Mouse (Mus musculus): ENCODE results near the gene Map3k12. TPM values are rescaled to one million over a fixed set of nuclear protein-coding genes. Genes with fewer than 3 reads are reported as not detected.

Gene Map3k12
- polyA plus RNA-seq, 1 experiment from 2014 or later = 27.9 TPM

- H3K4me2 ChIP-seq (replicated peaks) = no peak overlapping the region
- no peaks in the 10 kb centered on the region for H3K9me3 ChIP-seq
- H3K36me3 ChIP-seq = peaks cover 4% of the 10 kb centered on the region; the same call in 1 of the 2 replicates
- H3K27ac ChIP-seq = no peak overlapping the region
- ATAC-seq (ENCODE audit: insufficient number of reproducible peaks, insufficient read depth, low FRiP score, low TSS enrichment) = no peak
- no peak overlapping the region for H3K9ac ChIP-seq
- no peaks in the 10 kb centered on the region for H3K27me3 ChIP-seq
- H3K4me3 ChIP-seq = no peak overlapping the region
- WGBS = 95% methylated on average over 9 of the region's 9 CpGs
- H3K4me1 ChIP-seq = peaks cover 12% of the 10 kb centered on the region; the same call in 1 of the 2 replicates
These were observed 48.0 kb downstream of the Map3k12 start for GRCm38 (mm10) chr15:102468675-102469370.

DNA sequence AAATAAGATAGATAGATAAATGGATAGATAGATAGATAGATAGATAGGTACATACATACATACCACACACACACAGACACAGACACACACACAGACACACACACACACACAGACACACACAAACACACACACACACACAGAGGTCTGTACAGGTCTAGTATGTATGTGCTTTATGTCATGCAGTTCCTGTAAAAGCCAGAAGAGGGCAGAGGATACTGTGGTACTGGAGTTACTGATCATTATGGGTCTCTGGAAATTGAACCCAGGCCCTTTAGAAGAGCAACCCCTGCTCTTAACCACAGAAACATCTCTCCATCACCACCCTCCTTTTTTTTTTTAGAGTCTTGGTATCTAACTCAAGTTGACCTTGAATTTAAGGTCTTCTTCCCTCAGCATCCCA, 53.2 kb downstream of the Map3k12 start:
- Histone ChIP-seq H3K27me3 (no peaks in the 10 kb centered on the region), H3K4me2 (replicated peaks) (no peak overlapping the region), H3K9ac (no peak overlapping the region), H3K4me1 (peaks cover 5% of the 10 kb centered on the region; the same call in 1 of the 2 replicates), H3K36me3 (no peaks in the 10 kb centered on the region), H3K9me3 (no peaks in the 10 kb centered on the region), H3K4me3 (no peak overlapping the region), H3K27ac (no peak overlapping the region)
- no peak for ATAC-seq (ENCODE audit: insufficient number of reproducible peaks, insufficient read depth, low FRiP score, low TSS enrichment)

DNA sequence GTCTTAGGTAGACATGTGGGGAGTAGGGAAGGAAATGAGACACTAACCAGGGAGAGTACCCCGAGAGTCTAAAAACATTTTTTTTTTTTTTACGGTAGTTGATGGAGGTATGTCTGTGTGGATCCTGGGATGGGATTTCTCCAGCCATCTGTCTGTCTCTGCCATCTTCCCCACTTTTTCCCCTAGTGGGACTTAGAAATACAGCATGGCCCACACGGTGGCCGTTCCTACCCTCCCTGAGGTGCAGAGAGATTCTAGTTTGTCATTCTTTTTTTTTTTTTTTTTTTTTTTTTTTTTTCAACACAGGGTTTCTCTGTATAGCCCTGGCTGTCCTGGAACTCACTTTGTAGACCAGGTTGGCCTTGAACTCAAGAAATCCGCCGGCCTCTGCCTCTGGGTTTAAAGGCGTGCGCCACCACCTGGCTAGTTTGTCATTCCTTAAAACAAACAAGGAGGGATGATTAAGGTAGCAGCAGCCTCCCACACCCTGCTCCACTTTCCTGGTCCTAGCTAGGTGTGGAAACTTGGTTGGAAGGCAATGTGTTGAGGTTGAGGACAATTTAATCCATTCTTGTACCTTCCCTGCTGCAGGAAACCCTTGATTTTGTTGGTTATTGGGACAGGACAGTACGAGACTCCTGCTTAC, 55.3 kb downstream of the Map3k12 start:
- Histone ChIP-seq H3K9ac (no peak overlapping the region), H3K4me1 (peaks cover 5% of the 10 kb centered on the region; the same call in 1 of the 2 replicates), H3K4me3 (no peak overlapping the region), H3K27ac (no peak overlapping the region), H3K4me2 (replicated peaks) (no peak overlapping the region), H3K36me3 (no peaks in the 10 kb centered on the region), H3K27me3 (no peaks in the 10 kb centered on the region), H3K9me3 (no peaks in the 10 kb centered on the region)
- ATAC-seq (ENCODE audit: insufficient number of reproducible peaks, insufficient read depth, low FRiP score, low TSS enrichment) = no peak
- 78% methylated on average over 9 of the region's 9 CpGs for WGBS

GRCm38 (mm10) chr15:102460971-102461370, 55.9 kb downstream of the Map3k12 start:
- H3K27me3 ChIP-seq = no peaks in the 10 kb centered on the region
- H3K9me3 ChIP-seq = no peaks in the 10 kb centered on the region
- H3K4me3 ChIP-seq = no peak overlapping the region
- H3K4me2 ChIP-seq (replicated peaks) = no peak overlapping the region
- WGBS = 70% methylated on average over 4 of the region's 4 CpGs
- H3K4me1 ChIP-seq = peaks cover 5% of the 10 kb centered on the region; the same call in 1 of the 2 replicates
- no peaks in the 10 kb centered on the region for H3K36me3 ChIP-seq
- ATAC-seq (ENCODE audit: insufficient number of reproducible peaks, insufficient read depth, low FRiP score, low TSS enrichment) = no peak
- H3K27ac ChIP-seq = no peak overlapping the region
- no peak overlapping the region for H3K9ac ChIP-seq

GRCm38 (mm10) chr15:102460409-102460808, 56.5 kb downstream of the Map3k12 start:
- H3K27ac ChIP-seq = no peak overlapping the region
- no peak overlapping the region for H3K4me3 ChIP-seq
- H3K36me3 ChIP-seq = no peaks in the 10 kb centered on the region
- H3K9ac ChIP-seq = no peak overlapping the region
- no peak overlapping the region for H3K4me2 ChIP-seq (replicated peaks)
- peaks cover 5% of the 10 kb centered on the region; the same call in 1 of the 2 replicates for H3K4me1 ChIP-seq
- no peaks in the 10 kb centered on the region for H3K9me3 ChIP-seq
- 80% methylated on average over 12 of the region's 12 CpGs for WGBS
- no peak for ATAC-seq (ENCODE audit: insufficient number of reproducible peaks, insufficient read depth, low FRiP score, low TSS enrichment)
- H3K27me3 ChIP-seq = no peaks in the 10 kb centered on the region

DNA sequence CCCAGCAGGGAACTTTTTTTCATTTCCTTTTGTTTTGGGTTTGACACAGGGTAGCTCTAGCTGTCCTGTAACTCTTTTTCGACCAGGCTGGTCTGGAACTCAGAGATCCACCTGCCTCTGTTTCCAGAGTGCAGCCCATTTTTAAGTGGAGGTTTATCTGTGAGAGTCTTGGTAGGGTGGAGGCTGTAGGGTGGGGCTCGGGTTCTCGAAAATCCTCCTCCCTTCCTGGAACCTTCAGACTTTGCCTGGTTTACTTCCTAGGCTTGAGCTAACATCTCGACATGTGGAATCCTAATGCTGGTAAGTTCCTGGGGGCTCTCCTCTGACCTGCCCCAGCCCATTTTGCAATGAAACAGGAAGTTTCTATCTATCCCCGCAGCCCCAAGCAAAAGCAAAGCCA, 57.0 kb downstream of the Map3k12 start:
- 59% methylated on average over 5 of the region's 5 CpGs for WGBS
- no peaks in the 10 kb centered on the region for H3K27me3 ChIP-seq
- H3K36me3 ChIP-seq = no peaks in the 10 kb centered on the region
- peak overlapping the region; percentile 59; the same call in 1 of the 2 replicates for H3K4me2 ChIP-seq (replicated peaks)
- H3K9me3 ChIP-seq = no peaks in the 10 kb centered on the region
- no peak overlapping the region for H3K27ac ChIP-seq
- H3K4me3 ChIP-seq = 0 out of 2 replicates have a peak overlapping the region, but pooled peaks have one; percentile 34
- H3K4me1 ChIP-seq = peaks cover 5% of the 10 kb centered on the region; the same call in 1 of the 2 replicates
- ATAC-seq (ENCODE audit: insufficient number of reproducible peaks, insufficient read depth, low FRiP score, low TSS enrichment) = no peak
- no peak overlapping the region for H3K9ac ChIP-seq

- H3K36me3 ChIP-seq = no peaks in the 10 kb centered on the region
- peaks cover 5% of the 10 kb centered on the region; the same call in 1 of the 2 replicates for H3K4me1 ChIP-seq
- H3K4me3 ChIP-seq = peak overlapping the region; percentile 34
- H3K9ac ChIP-seq = no peak overlapping the region; the same call in 1 of the 2 replicates
- WGBS = 29% methylated on average over 6 of the region's 6 CpGs
- H3K27me3 ChIP-seq = no peaks in the 10 kb centered on the region
- no peak for ATAC-seq (ENCODE audit: insufficient number of reproducible peaks, insufficient read depth, low FRiP score, low TSS enrichment)
- no peaks in the 10 kb centered on the region for H3K9me3 ChIP-seq
- H3K4me2 ChIP-seq (replicated peaks) = peak overlapping the region; percentile 59
- H3K27ac ChIP-seq = no peak overlapping the region
These were observed 57.5 kb downstream of the Map3k12 start for GRCm38 (mm10) chr15:102459381-102459780.

- ATAC-seq (ENCODE audit: insufficient number of reproducible peaks, insufficient read depth, low FRiP score, low TSS enrichment) = peak; percentile 68
- Histone ChIP-seq H3K4me3 (peak within 1 kb of the TSS; percentile 34), H3K27me3 (no peaks in the 10 kb centered on the region), H3K27ac (no peak within 1 kb of the TSS), H3K9ac (peak within 1 kb of the TSS; percentile 20; the same call in 1 of the 2 replicates), H3K36me3 (no peaks in the 10 kb centered on the region), H3K9me3 (no peaks in the 10 kb centered on the region), H3K4me1 (peaks cover 5% of the 10 kb centered on the region; the same call in 1 of the 2 replicates), H3K4me2 (replicated peaks) (peak within 1 kb of the TSS; percentile 59)
- WGBS = under 1% methylated on average over 19 of the region's 19 CpGs
These were observed 58.0 kb downstream of the Map3k12 start, which contains the start of gene Prr13 for GRCm38 (mm10) chr15:102458904-102459317. TSS of gene Prr13 (plus strand) at chr15:102459028.

- ATAC-seq (ENCODE audit: insufficient number of reproducible peaks, insufficient read depth, low FRiP score, low TSS enrichment) = no peak
- Histone ChIP-seq H3K4me3 (no peak overlapping the region), H3K9me3 (no peaks in the 10 kb centered on the region), H3K27ac (no peak overlapping the region), H3K27me3 (no peaks in the 10 kb centered on the region), H3K4me1 (peaks cover 5% of the 10 kb centered on the region; the same call in 1 of the 2 replicates), H3K4me2 (replicated peaks) (peak overlapping the region; percentile 59), H3K9ac (no peak overlapping the region), H3K36me3 (no peaks in the 10 kb centered on the region)
- WGBS = 73% methylated on average over 5 of the region's 5 CpGs
These were observed 58.7 kb downstream of the Map3k12 start for GRCm38 (mm10) chr15:102458050-102458736.

DNA sequence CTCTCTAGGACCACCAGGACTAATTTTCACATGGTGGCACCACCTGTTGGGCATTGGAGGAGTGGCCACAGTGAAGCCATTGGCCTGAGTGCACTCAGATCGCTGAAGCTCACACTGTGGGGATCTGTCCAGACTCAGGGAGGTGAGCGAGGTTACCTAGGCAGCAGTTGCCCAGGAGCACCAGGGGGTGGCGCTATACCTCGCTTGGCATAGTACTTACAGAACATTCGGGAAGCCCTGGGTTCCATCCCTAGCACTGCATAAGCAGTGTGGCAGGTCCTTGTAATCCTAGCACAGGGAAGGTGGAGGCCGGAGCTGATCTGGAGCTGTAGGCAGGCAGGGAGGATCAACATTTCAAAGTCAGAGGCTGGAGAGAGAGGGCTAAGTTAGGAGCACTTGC, 60.9 kb downstream of the Map3k12 start:
- no peaks in the 10 kb centered on the region for H3K27me3 ChIP-seq
- H3K4me1 ChIP-seq = peaks cover 5% of the 10 kb centered on the region; the same call in 1 of the 2 replicates
- no peaks in the 10 kb centered on the region for H3K36me3 ChIP-seq
- no peak overlapping the region for H3K9ac ChIP-seq
- H3K27ac ChIP-seq = no peak overlapping the region
- no peak overlapping the region for H3K4me3 ChIP-seq
- H3K9me3 ChIP-seq = no peaks in the 10 kb centered on the region
- ATAC-seq (ENCODE audit: insufficient number of reproducible peaks, insufficient read depth, low FRiP score, low TSS enrichment) = no peak
- no peak overlapping the region for H3K4me2 ChIP-seq (replicated peaks)
- 30% methylated on average over 6 of the region's 6 CpGs for WGBS

DNA sequence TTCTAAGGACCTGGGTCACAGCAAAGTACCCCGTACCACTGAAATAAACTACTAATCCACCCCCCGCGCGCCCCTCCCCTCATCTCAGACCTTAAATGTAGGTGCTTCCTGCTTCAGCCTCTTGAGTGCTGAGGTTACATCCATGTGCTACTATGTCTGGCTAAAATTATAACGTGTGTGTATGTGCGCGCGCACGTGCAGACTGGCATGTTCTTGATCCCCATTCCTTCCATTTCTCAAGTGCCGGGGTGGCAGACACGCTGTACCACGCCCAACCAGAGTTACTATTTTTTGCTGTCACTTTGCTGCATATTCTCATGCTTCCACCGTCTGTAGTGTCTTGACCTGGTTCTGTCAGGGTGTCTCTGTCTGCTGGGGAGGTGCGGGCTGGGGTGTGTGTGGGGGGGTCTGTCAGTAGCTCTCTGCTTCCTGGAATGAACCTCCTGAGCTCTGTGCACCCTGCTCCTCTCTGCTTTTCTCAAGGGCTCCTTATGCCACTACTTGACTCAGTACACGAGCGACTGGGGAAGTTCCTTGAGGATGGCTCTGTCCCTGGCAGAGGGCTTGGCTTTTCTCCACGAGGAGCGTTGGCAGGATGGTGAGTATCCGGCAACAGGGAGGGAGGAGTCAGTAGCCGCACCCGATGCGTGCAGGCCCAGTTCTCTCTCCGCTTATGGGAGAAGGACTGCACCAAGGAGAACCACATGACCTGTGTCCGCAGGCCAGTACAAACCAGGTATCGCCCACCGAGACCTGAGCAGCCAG, 65.0 kb downstream of the Map3k12 start:
- 77% methylated on average over 26 of the region's 26 CpGs for WGBS
- H3K4me3 ChIP-seq = no peak overlapping the region
- H3K27ac ChIP-seq = no peak overlapping the region
- H3K4me2 ChIP-seq (replicated peaks) = no peak overlapping the region
- no peaks in the 10 kb centered on the region for H3K36me3 ChIP-seq
- no peak overlapping the region for H3K9ac ChIP-seq
- H3K4me1 ChIP-seq = no peaks in the 10 kb centered on the region
- H3K27me3 ChIP-seq = no peaks in the 10 kb centered on the region
- ATAC-seq (ENCODE audit: insufficient number of reproducible peaks, insufficient read depth, low FRiP score, low TSS enrichment) = no peak
- no peaks in the 10 kb centered on the region for H3K9me3 ChIP-seq
